ENCODE assay signal across 12 mouse cellular contexts in the genomic region with DNA sequence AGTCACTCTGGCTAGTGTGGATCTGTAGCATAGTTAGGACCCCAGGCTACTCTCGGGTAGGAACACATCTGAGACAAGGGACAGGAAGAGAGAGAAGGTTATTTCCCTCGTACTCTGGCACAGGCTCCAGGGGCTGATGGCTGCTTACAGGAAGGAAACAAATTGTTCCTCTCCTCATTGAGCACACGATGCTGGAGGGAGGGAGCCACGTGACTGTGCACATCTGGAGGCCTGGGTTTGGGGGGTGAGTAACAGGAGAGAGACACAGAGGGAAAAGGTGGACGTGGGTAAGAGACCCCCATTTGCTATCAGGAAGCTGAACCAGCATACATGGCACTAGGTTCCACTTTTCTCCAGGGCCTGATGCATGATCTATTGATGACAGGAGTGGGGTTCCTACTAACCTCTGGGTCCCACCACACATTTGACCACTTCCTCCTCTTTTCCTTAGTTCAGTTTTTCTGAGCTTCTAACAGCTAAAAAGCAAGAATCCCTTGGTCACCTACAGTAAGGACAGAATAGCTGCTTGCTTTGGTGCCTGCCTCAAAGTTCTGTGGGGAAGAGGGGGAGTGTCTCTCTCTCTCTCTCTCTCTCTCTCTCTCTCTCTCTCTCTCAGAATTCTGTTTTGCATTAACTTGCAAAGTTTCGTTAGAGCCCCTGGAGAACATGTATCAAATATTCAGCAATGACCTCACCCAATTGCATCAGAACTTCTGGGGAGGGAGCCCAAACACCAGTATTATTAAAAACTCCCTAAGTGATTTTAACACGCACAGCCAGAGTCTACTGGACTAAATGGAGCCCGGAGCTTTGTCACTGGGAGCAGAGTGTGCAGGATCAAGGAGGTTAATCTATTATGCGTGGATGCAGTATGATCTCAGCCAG. TPM values are rescaled to one million over a fixed set of nuclear protein-coding genes. Genes with fewer than 3 reads are reported as not detected.
A peak's percentile ranks its signal among the peaks of the same experiment; 100 is the strongest.
DNase-seq lines count a peak whose midpoint lies in the region; ATAC-seq and TF ChIP-seq lines count a peak whose summit lies in the region.
"Had no signal": no experiment of that assay in that cellular context is flagged by ENCODE, and none has a peak within 500 bp of the region (broad histone marks: within the 10 kb centered on the region; RNA-seq: fewer than 3 reads in every experiment).

No protein-coding gene starts in this region.

- H3K27me3 ChIP-seq in heart, adult 2 months (ENCODE audit: control insufficient read depth, insufficient read depth, low read length) = no peaks in the 10 kb centered on the region
- no peaks in the 10 kb centered on the region for H3K27me3 ChIP-seq in embryonic facial prominence, embryonic 14.5 days (replicated peaks; ENCODE audit: control insufficient read depth, insufficient read depth, low read length)
- H3K27me3 ChIP-seq in megakaryocyte, embryonic 14.5 days (replicated peaks) = peaks cover 26% of the 10 kb centered on the region
- H3K27me3 ChIP-seq in intestine, embryonic 16.5 days (replicated peaks; ENCODE audit: control insufficient read depth, insufficient read depth, low read length) = no peaks in the 10 kb centered on the region
- H3K27me3 ChIP-seq: lung, embryonic 15.5 days had no signal

- no peak for TF ChIP-seq EP300 in heart, adult 2 months (IDR thresholded peaks at IDR 0.05; ENCODE audit: insufficient read depth, low read depth, low read length)

- H3K4me2 ChIP-seq in embryonic facial prominence, embryonic 14.5 days (ENCODE audit: low read depth, low read length) = no peak overlapping the region
- H3K4me2 ChIP-seq in intestine, embryonic 16.5 days (ENCODE audit: low read depth, low read length) = no peak overlapping the region
- H3K4me2 ChIP-seq: lung, embryonic 15.5 days had no signal

- peak; percentile 97 for DNase-seq in heart, adult 11 months
- DNase-seq in heart, adult 2 months = no peak
- peak; percentile 37 for DNase-seq in 416B (ENCODE audit: low read depth)
- DNase-seq in embryonic facial prominence, embryonic 14.5 days (ENCODE audit: low spot score) = peak; percentile 62
- DNase-seq in urinary bladder, postnatal 25 days (ENCODE audit: low spot score) = no peak
- DNase-seq in urinary bladder, postnatal 14 days (ENCODE audit: low spot score) = no peak
- DNase-seq: adrenal gland, postnatal 25 days; cerebellum, adult 11-12 months; kidney, adult 11 months had no signal

- no peaks in the 10 kb centered on the region for H3K9me3 ChIP-seq in embryonic facial prominence, embryonic 14.5 days (ENCODE audit: control insufficient read depth, low read length)
- no peaks in the 10 kb centered on the region for H3K9me3 ChIP-seq in megakaryocyte, embryonic 14.5 days
- no peaks in the 10 kb centered on the region for H3K9me3 ChIP-seq in intestine, embryonic 16.5 days (ENCODE audit: control insufficient read depth, low read length)
- H3K9me3 ChIP-seq: lung, embryonic 15.5 days had no signal

- H3K9ac ChIP-seq in heart, adult 2 months (ENCODE audit: low read depth, low read length) = no peak overlapping the region
- no peak overlapping the region for H3K9ac ChIP-seq in embryonic facial prominence, embryonic 14.5 days (ENCODE audit: low read depth, low read length)
- H3K9ac ChIP-seq in intestine, embryonic 16.5 days (ENCODE audit: low read depth, low read length) = no peak overlapping the region
- H3K9ac ChIP-seq: lung, embryonic 15.5 days had no signal

- intact Hi-C loops in heart, adult 2 months (cut with DNase I) = no loop called here

- 42% methylated on average over 9 of the region's 9 CpGs for WGBS in heart, adult 2 months
- WGBS in embryonic facial prominence, embryonic 14.5 days = 13% methylated on average over 9 of the region's 9 CpGs
- WGBS in intestine, embryonic 16.5 days = 44% methylated on average over 9 of the region's 9 CpGs

- H3K4me3 ChIP-seq in heart, adult 2 months = no peak overlapping the region
- H3K4me3 ChIP-seq in embryonic facial prominence, embryonic 14.5 days (ENCODE audit: low read depth, low read length) = no peak overlapping the region
- peak overlapping the region; percentile 35 for H3K4me3 ChIP-seq in megakaryocyte, embryonic 14.5 days (replicated peaks)
- H3K4me3 ChIP-seq in intestine, embryonic 16.5 days (ENCODE audit: low read length) = no peak overlapping the region
- H3K4me3 ChIP-seq: lung, embryonic 15.5 days had no signal

- H3K27ac ChIP-seq in heart, adult 2 months = no peak overlapping the region
- no peak overlapping the region for H3K27ac ChIP-seq in embryonic facial prominence, embryonic 14.5 days (replicated peaks; ENCODE audit: low read depth, low read length)
- no peak overlapping the region for H3K27ac ChIP-seq in intestine, embryonic 16.5 days (ENCODE audit: low read length)
- H3K27ac ChIP-seq: lung, embryonic 15.5 days had no signal

- no peaks in the 10 kb centered on the region for H3K36me3 ChIP-seq in heart, adult 2 months (ENCODE audit: control insufficient read depth, insufficient read depth, low read length)
- H3K36me3 ChIP-seq in embryonic facial prominence, embryonic 14.5 days (ENCODE audit: control insufficient read depth, insufficient read depth, low read length) = no peaks in the 10 kb centered on the region
- H3K36me3 ChIP-seq in megakaryocyte, embryonic 14.5 days (replicated peaks; ENCODE audit: low read length) = no peaks in the 10 kb centered on the region
- H3K36me3 ChIP-seq in intestine, embryonic 16.5 days (ENCODE audit: control insufficient read depth, insufficient read depth, low read length) = no peaks in the 10 kb centered on the region
- H3K36me3 ChIP-seq: lung, embryonic 15.5 days had no signal

- no peak for TF ChIP-seq CTCF in heart, adult 2 months (IDR thresholded peaks at IDR 0.05)

- TF ChIP-seq POLR2A in heart, adult 2 months (IDR thresholded peaks at IDR 0.05; ENCODE audit: insufficient read depth, low read depth, low read length) = no peak

- H3K4me1 ChIP-seq in heart, adult 2 months (ENCODE audit: control insufficient read depth, insufficient read depth, low read length) = peaks cover 10% of the 10 kb centered on the region
- H3K4me1 ChIP-seq in embryonic facial prominence, embryonic 14.5 days (ENCODE audit: control insufficient read depth, insufficient read depth, low read length) = peaks cover 12% of the 10 kb centered on the region; the same call in 1 of the 2 replicates
- H3K4me1 ChIP-seq in megakaryocyte, embryonic 14.5 days = peaks cover 68% of the 10 kb centered on the region
- H3K4me1 ChIP-seq in intestine, embryonic 16.5 days (ENCODE audit: control insufficient read depth, insufficient read depth, low read length) = peaks cover 14% of the 10 kb centered on the region
- H3K4me1 ChIP-seq: lung, embryonic 15.5 days had no signal

- ATAC-seq in embryonic facial prominence, embryonic 14.5 days (ENCODE audit: low read depth) = peak; percentile 55; the same call in 1 of the 2 replicates
- no peak for ATAC-seq in intestine, embryonic 16.5 days

- no peaks in the 10 kb centered on the region for H3K79me2 ChIP-seq in heart, adult 2 months (replicated peaks; ENCODE audit: control insufficient read depth, insufficient read depth, low read length)

RNA-seq across cellular contexts. Expression of a gene that starts 29.7 kb away (rescaled TPM):
- 10 to 100 TPM; 23.6 to 26.1 TPM for total RNA-seq in heart, adult 2 months (2021)
- polyA plus RNA-seq in heart, adult 2 months (2012; rRNA removed) = 13.4 and 17.2 TPM in 2 replicates
- 4.9 and 5.0 TPM in 2 replicates for polyA plus RNA-seq in embryonic facial prominence, embryonic 14.5 days (2014; fragmentation: Nextera tagmentation; extraction: Ambion mirVana)
- 1.3 and 2.8 TPM in 2 replicates for polyA plus RNA-seq in megakaryocyte, embryonic 14.5 days (2012; ENCODE audit: insufficient read depth, low replicate concordance)
- 0.35 and 0.62 TPM in 2 replicates for polyA plus RNA-seq in intestine, embryonic 16.5 days (2015; fragmentation: Nextera tagmentation; extraction: Ambion mirVana)

RNA-seq across cellular contexts. Expression of a gene that starts 37.1 kb away (rescaled TPM):
- total RNA-seq in heart, adult 2 months (2021) = 1 to 10 TPM; 8.5 to 10.0 TPM
- polyA plus RNA-seq in heart, adult 2 months (2012; rRNA removed) = 7.1 and 7.8 TPM in 2 replicates
- 56.1 and 61.1 TPM in 2 replicates for polyA plus RNA-seq in embryonic facial prominence, embryonic 14.5 days (2014; fragmentation: Nextera tagmentation; extraction: Ambion mirVana)
- 0.52 and 1.3 TPM in 2 replicates for polyA plus RNA-seq in megakaryocyte, embryonic 14.5 days (2012; ENCODE audit: insufficient read depth, low replicate concordance)
- polyA plus RNA-seq in intestine, embryonic 16.5 days (2015; fragmentation: Nextera tagmentation; extraction: Ambion mirVana) = 17.9 and 18.1 TPM in 2 replicates

Comparison
In these comparisons a context has a peak if more than half of its experiments do, and no peak if none do; other contexts are left out.
1. DNase-seq: peak in heart, adult 11 months (single experiment), 416B (single experiment) and embryonic facial prominence, embryonic 14.5 days (single experiment); none in heart, adult 2 months (0 of 2), urinary bladder, postnatal 25 days (single experiment) and urinary bladder, postnatal 14 days (single experiment).